Mouse (Mus musculus): ENCODE measurements around the gene Galnt7.
A peak's percentile ranks its signal among the peaks of the same experiment; 100 is the strongest.

Galnt7 gene

DNA sequence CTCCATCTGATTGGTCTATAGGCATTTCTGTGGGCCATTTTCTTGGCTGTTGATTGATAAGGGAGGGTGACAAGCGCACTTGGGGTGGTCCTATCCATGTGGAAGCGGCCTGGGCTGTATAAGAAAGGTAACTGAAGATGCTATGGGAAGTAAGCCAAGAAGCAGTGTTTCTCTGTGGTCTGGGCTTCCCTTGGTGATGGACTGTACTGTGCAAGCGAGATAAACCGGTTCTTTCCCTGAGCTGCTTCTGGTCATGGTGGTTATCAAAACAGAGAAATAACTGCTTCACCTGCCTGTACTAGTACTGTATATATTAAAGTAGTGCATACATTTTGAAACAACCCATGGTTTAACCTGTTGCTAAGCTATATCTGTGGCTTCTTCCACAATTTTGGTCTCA is 161.0 kb downstream of the Galnt7 start:
- DNase-seq (ENCODE audit: low spot score) = no peak

DNA sequence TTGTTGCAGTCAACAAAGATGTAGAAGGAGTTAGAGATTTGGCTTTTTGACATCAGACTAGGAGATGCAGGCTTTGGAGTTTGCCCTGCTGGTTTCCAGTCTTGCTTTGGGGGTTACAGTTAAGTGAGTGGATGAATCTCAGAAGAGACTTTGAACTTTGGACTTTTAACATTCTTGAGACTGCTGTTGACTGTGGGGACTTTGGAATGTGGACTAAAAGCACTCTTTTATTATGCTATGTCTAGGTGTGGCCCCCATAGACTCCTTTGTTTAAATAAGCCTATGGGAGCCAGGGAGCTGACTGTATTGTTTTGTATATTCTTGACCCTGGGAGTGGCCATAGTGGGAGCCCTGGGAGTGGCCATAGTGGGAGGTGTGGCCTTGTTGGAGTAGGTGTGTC is 162.9 kb downstream of the Galnt7 start:
- DNase-seq (ENCODE audit: low spot score) = no peak

DNA sequence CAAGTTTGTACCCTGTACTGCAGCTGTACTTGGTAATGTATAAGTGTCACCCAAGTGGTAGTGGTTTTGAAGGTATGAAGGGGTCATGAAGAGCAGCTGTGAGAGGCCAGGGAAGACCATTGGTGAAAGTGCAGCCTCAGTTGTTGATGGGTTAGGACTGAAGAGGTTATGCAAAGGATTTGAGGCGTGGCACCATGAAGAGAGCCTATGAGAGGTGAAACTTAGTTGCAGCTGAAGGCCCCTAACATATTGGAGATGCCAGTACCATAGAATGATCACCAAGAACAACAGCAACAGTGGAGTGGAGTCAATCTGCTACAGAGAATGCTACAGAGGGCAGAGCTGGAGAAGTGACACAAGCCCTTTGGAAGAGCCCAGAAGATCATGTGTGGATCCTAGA is 163.5 kb downstream of the Galnt7 start:
- no peak for DNase-seq (ENCODE audit: low spot score)

DNA sequence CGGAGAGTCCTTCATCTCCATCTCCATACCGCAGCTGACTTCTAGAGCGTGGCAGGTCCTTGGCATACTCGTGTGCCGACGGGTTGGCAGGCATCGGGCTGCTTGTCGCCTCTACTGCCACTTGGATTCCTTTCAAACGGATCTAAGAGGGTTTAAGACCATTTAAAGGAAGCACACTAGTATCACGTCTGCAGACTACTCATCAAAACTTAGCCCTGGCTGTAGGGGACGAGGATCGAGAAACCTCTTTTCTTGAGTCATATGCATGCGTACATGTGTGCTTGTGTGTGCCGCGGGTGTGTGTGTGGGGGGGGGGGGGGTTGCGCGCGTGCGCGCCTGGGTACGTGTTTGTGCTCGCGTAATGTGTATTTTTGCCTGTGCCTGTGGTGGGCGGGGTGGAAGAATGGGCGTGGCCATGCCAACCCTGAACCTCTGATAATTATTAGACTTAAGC is 164.5 kb downstream of the Galnt7 start:
- peak; percentile 74 for DNase-seq (ENCODE audit: low spot score)

DNA sequence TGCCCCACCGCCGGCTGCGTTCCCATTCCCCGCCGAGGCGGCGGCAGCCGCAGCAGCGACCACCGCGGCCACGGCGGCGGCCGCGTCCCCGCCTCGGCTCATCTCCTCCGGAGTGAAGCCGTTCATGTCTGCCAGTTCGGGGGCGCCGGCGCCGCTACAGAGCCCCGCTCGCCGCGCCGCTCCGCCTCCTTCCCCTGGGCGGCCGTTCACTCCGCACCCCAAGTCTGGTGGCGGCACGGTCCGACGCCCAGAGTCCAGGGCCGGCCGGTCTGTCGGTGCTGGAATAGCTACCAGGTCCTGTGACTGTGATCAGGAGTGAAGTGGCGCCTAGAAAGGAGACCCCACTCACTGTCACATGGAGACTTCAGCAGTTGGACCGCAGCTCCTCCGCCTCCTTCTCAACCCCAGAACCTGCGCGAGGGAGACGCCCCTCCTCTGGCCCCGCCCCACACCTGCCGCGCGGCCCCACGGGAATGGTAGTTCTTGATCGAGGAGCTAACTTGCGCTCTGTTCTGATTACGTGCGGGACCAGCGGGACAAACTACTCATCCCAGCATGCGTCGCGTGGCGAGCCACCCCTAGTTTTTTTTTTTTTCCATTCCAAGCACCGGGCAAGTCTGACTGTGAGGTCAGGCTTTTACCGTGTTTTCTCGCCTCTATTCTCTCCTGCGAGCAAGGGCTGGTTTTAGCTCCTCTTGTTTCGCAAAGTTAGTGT is 165.2 kb downstream of the Galnt7 start, which contains the start of gene Sap30:
Gene Sap30 (minus strand): TSS at position 420 of the 715 bp plus-strand sequence.
- DNase-seq (ENCODE audit: low spot score) = peak; percentile 99

DNA sequence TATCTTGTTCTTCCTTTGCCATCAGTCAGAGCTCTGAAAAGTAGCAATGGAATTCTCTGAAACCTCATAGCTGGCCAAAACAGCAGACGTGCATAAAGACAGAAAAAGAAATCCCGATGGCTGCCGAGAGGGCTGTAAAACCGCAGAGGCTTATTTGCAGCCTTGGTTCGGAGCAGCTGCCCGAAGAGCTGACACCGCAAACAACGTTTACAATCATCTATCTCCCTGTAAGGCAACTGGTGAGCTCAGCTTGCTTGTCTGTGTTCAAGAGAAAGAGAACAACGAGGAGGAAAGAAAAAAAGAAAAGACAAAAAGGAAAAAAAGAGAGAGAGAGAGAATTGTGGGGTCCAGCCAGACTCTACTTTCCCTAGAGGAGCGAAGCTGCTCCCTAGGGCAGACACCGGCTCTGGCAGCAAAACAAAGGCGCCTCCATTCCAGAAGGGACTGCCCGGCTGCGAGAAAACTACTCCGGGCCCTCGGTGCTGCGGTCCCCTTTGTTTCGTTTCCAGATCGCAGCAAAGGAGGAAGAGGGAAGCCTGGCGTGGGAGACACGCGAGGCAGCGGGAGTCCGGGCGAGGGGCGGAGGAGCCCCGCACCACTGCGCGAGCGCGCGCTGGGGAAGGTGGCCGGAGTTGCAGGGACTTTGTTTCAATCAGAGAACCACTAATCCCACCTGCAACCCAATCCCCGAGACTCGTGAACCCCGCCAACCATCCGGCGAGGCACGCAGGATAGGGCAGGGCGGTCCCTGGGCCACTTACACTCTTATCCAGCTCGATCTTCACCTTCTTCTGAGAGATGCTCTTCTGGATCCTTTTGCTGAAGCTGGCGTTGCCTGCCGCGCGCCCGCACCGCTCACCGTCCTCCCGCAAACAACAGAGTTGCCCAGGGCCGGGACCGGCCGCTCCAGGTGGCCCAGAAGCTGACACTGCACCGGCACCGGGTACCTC is 166.1 kb downstream of the Galnt7 start:
- DNase-seq (ENCODE audit: low spot score) = peak; percentile 47

DNA sequence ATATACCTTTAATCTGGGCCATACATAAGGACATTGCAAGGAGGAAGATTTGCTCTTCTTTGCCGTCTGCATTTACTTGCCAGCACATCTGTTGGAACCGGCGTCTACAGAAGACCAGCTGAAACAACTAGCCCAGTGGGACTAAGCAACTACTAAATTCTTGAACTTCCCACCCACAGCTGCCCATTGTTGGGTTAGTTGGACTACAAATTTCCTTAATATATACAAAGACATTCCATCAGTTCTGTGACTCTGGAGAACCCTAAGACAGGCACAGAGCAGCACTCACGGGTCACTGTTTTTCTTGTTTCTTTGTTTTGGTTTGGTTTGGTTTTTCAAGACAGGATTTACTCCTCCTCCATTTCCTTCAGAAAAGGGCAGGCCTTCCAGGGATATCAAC is 172.2 kb downstream of the Galnt7 start:
- no peak for DNase-seq (ENCODE audit: low spot score)

DNA sequence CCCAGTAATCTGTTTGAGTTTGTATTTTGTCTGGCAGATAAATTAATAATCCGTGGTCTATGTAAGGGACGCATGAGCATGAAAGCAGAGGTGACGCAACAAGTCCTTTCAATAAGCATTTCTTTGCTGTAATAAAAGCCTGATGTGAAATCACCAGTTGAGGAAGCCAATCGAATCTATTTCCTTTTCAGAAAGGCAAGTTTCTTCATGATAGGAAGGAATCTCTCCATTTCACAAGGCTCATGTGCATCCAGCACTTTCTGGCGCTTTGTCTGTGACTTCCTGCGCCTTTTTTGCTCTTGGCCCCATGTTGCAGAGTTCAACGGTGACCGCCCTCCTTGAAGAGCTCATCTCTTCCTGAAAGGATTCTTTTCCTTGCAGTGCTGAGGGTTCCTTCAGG is 173.1 kb downstream of the Galnt7 start:
- no peak for DNase-seq (ENCODE audit: low spot score)

DNA sequence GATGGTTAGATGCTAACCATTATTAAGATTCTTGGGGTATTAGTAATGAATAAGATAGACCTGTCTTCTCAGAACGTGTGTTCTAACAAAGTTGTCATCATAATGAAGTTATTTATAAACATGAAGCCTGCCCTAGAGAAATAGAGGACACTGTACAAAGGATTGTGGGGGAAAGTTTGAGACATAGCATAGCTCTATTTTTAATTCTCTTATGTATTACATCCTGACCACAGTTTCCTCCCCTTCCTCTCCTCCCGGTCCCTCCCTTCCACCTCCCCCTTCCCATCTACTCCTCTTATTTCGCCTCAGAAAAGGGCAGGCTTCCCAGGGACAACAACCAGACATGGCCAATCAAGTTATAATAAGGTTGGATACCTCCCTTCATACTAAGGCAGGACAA is 174.4 kb downstream of the Galnt7 start:
- DNase-seq (ENCODE audit: low spot score) = no peak

Measured in spleen, adult 12 weeks (tissue).